Mouse (Mus musculus) liver, adult 2 months (tissue): ENCODE data around the gene Hist1h2af.

Experiments used
- CTCF ChIP-seq: fragments of 200-500 bp; IDR thresholded peaks from 2 replicates; pipeline ENCODE4 v1.5.1; 2011; ENCODE audit warnings: low read depth, low read length, control low read depth
- POLR2A ChIP-seq: fragments of 200-500 bp; IDR thresholded peaks from 2 replicates; pipeline ENCODE4 v1.6.1; 2011; ENCODE audit warnings: low read length, control low read depth; ENCODE audit not compliant: insufficient read depth; ENCODE audit errors: extremely low read depth

DNA sequence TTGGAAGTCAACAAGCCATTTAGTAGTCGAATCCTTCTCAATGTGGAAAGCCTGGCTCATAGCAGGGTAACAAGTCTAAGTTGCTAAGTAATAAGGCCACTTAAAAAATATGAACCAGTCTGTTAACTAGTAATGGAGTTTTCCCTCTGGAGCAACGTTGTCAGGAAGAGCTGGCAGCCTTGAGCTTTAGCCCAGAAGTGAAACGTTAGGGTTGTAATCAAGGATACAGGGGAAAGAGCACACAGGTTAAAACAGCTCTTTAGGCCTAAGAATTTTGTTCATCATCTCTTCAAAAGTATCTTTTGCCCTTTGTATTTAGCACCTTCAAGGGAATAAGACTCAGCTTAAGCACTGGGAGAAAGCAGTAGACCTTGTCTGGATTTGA, 17.0 kb downstream of the Hist1h2af start:
- TF ChIP-seq CTCF (no peak), POLR2A (no peak)
